Mouse (Mus musculus) MEL (cell line): ENCODE data around the gene Alkbh5. TPM values are rescaled to one million over a fixed set of nuclear protein-coding genes. Genes with fewer than 3 reads are reported as not detected.

Source experiments
- DNase-seq: peaks from one replicate; pipeline ENCODE4 v3.0.0; 2011; ENCODE audit warnings: low read depth, low spot score
- H3K27ac ChIP-seq: 2 replicates; pipeline ENCODE4 v1.5.1; 2012; ENCODE audit warnings: low read depth, mild to moderate bottlenecking, control low read depth, low read length, moderate library complexity; ENCODE audit not compliant: control insufficient read depth
- H3K27me3 ChIP-seq, 2 experiments: fragments of 150-350 bp in 1 of 2; sonication (generic) in 1 of 2; 2 replicates each; pipeline ENCODE4 v1.6.1; 2012; ENCODE audit warnings: low read length in 2 of 2, mild to moderate bottlenecking in 2 of 2, improper control_type of control experiment in 1 of 2, moderate library complexity in 1 of 2; ENCODE audit not compliant: insufficient read depth in 2 of 2, control insufficient read depth in 1 of 2
- H3K36me3 ChIP-seq, 2 experiments: 2 replicates each; pipeline ENCODE4 v1.6.1; 2012 to 2014; ENCODE audit warnings: low read length in 2 of 2, improper control_type of control experiment in 1 of 2, inconsistent platforms in 1 of 2, mild to moderate bottlenecking in 1 of 2; ENCODE audit not compliant: insufficient read depth in 2 of 2, control insufficient read depth in 1 of 2
- H3K4me1 ChIP-seq, 2 experiments: fragments of 150-350 bp in 1 of 2; sonication (generic) in 1 of 2; 2 replicates each; pipeline ENCODE4 v1.6.1; 2012; ENCODE audit warnings: low read length in 2 of 2, improper control_type of control experiment in 1 of 2, mild to moderate bottlenecking in 1 of 2; ENCODE audit not compliant: insufficient read depth in 2 of 2, control insufficient read depth in 1 of 2
- H3K4me3 ChIP-seq, 2 experiments: fragments of 150-350 bp in 1 of 2; sonication (generic) in 1 of 2; 2 replicates each; pipeline ENCODE4 v1.5.1; 2012; ENCODE audit warnings: low read depth in 2 of 2, low read length in 2 of 2, mild to moderate bottlenecking in 2 of 2, moderate library complexity in 2 of 2, control low read depth in 1 of 2, improper control_type of control experiment in 1 of 2; ENCODE audit not compliant: control insufficient read depth in 1 of 2, insufficient read depth in 1 of 2
- H3K79me2 ChIP-seq: 2 replicates; pipeline ENCODE4 v1.6.1; 2012; ENCODE audit warnings: mild to moderate bottlenecking, low read length, moderate library complexity; ENCODE audit not compliant: control insufficient read depth, poor library complexity, insufficient read depth
- H3K9ac ChIP-seq: 2 replicates; pipeline ENCODE4 v1.6.1; 2012; ENCODE audit warnings: low read depth, mild to moderate bottlenecking, control low read depth, low read length, moderate library complexity; ENCODE audit not compliant: control insufficient read depth, poor library complexity, severe bottlenecking
- H3K9me3 ChIP-seq: fragments of 150-350 bp; sonication (generic); replicated peaks from 2 replicates; pipeline ENCODE4 v1.6.1; 2012; ENCODE audit warnings: mild to moderate bottlenecking, low read length, improper control_type of control experiment, moderate library complexity; ENCODE audit not compliant: insufficient read depth
- CHD1 ChIP-seq: IDR thresholded peaks from 2 replicates; pipeline ENCODE4 v1.6.1; 2012; ENCODE audit warnings: low read depth, mild to moderate bottlenecking, inconsistent platforms, low read length, improper control_type of control experiment
- EP300 ChIP-seq, 2 experiments: IDR thresholded peaks; 2 replicates each; pipeline ENCODE4 v1.6.1; 2011; ENCODE audit warnings: improper control_type of control experiment in 2 of 2, low read length in 2 of 2, low read depth in 1 of 2, mild to moderate bottlenecking in 1 of 2
- ETS1 ChIP-seq: IDR thresholded peaks from 2 replicates; pipeline ENCODE4 v1.6.1; 2012; ENCODE audit warnings: low read depth, mild to moderate bottlenecking, inconsistent platforms, low read length, improper control_type of control experiment, moderate library complexity
- GATA1 ChIP-seq: IDR thresholded peaks from 2 replicates; pipeline ENCODE4 v1.6.1; 2011; ENCODE audit warnings: low read depth, low read length, improper control_type of control experiment
- HCFC1 ChIP-seq: IDR thresholded peaks from 2 replicates; pipeline ENCODE4 v1.6.1; 2012; ENCODE audit warnings: low read depth, mild to moderate bottlenecking, inconsistent platforms, low read length, improper control_type of control experiment, moderate library complexity
- JUND ChIP-seq: IDR thresholded peaks from 2 replicates; pipeline ENCODE4 v1.6.1; 2011; ENCODE audit warnings: low read depth, mild to moderate bottlenecking, improper control_type of control experiment, low read length
- MAFK ChIP-seq: IDR thresholded peaks from 2 replicates; pipeline ENCODE4 v1.6.1; 2011; ENCODE audit warnings: low read depth, mild to moderate bottlenecking, low read length, improper control_type of control experiment, borderline replicate concordance
- MEF2A ChIP-seq: IDR thresholded peaks from 2 replicates; pipeline ENCODE4 v1.6.1; 2014; ENCODE audit warnings: low read depth, mild to moderate bottlenecking, inconsistent platforms, low read length, improper control_type of control experiment; ENCODE audit not compliant: poor library complexity, insufficient replicate concordance, severe bottlenecking; ENCODE audit errors: extremely low read depth
- MXI1 ChIP-seq: IDR thresholded peaks from 2 replicates; pipeline ENCODE4 v1.6.1; 2011; ENCODE audit warnings: mild to moderate bottlenecking, low read depth, low read length, improper control_type of control experiment
- MYB ChIP-seq: IDR thresholded peaks from 2 replicates; pipeline ENCODE4 v1.6.1; 2011; ENCODE audit warnings: mild to moderate bottlenecking, low read depth, low read length, improper control_type of control experiment
- MYC ChIP-seq: IDR thresholded peaks from 2 replicates; pipeline ENCODE4 v1.6.1; 2011; ENCODE audit warnings: low read depth, mild to moderate bottlenecking, low read length, improper control_type of control experiment, moderate library complexity
- NELFE ChIP-seq: IDR thresholded peaks from 2 replicates; pipeline ENCODE4 v1.6.1; 2011; ENCODE audit warnings: low read depth, low read length, improper control_type of control experiment
- NRF1 ChIP-seq: IDR thresholded peaks from 2 replicates; pipeline ENCODE4 v1.6.1; 2014; ENCODE audit warnings: low read depth, mild to moderate bottlenecking, inconsistent platforms, low read length, improper control_type of control experiment, moderate library complexity; ENCODE audit not compliant: poor library complexity, insufficient read depth, severe bottlenecking
- SIN3A ChIP-seq: IDR thresholded peaks from 2 replicates; pipeline ENCODE4 v1.6.1; 2012; ENCODE audit warnings: low read length, improper control_type of control experiment, inconsistent platforms
- TAL1 ChIP-seq: IDR thresholded peaks from 2 replicates; pipeline ENCODE4 v1.6.1; 2012; ENCODE audit warnings: mild to moderate bottlenecking, inconsistent platforms, low read length, moderate library complexity, mixed read lengths
- TBP ChIP-seq: IDR thresholded peaks from 2 replicates; pipeline ENCODE4 v1.8.0; 2011; ENCODE audit warnings: low read depth, low read length, improper control_type of control experiment
- TCF12 ChIP-seq: IDR thresholded peaks from 2 replicates; pipeline ENCODE4 v1.6.1; 2014; ENCODE audit warnings: low read depth, mild to moderate bottlenecking, inconsistent platforms, low read length, improper control_type of control experiment, moderate library complexity
- ZC3H11A ChIP-seq: IDR thresholded peaks from 2 replicates; pipeline ENCODE4 v1.6.1; 2012; ENCODE audit warnings: low read depth, mild to moderate bottlenecking, inconsistent platforms, low read length, improper control_type of control experiment
- ZKSCAN1 ChIP-seq: IDR thresholded peaks from 2 replicates; pipeline ENCODE4 v1.6.1; 2012; ENCODE audit warnings: low read depth, mild to moderate bottlenecking, inconsistent platforms, low read length, improper control_type of control experiment, moderate library complexity
- ZNF384 ChIP-seq: IDR thresholded peaks from 2 replicates; pipeline ENCODE4 v1.6.1; 2012; ENCODE audit warnings: low read depth, mild to moderate bottlenecking, inconsistent platforms, low read length, improper control_type of control experiment
- polyA plus RNA-seq, 2 experiments: library from polyadenylated mRNA; stranded (reverse) in 1 of 2; unstranded in 1 of 2; fragments of >175 nt in 1 of 2; fragments of >200 nt in 1 of 2; gene quantifications; 2 replicates each; pipeline versions ENCODE4 v1.2.1 to v1.2.4; 2012; ENCODE audit warnings: low replicate concordance in 2 of 2, low read depth in 1 of 2; ENCODE audit not compliant: insufficient read length in 2 of 2, insufficient read depth in 1 of 2, missing spikeins in 1 of 2
- total RNA-seq: library from RNA; depleted of rRNA; stranded (reverse); fragments of 300-350 nt; gene quantifications from 2 replicates; pipeline ENCODE4 v1.2.3, GENCODE M21; 2012

Alkbh5 gene
- total and polyA plus RNA-seq, 3 experiments: 39.4 to 49.1 TPM; not detected in 1

DNA sequence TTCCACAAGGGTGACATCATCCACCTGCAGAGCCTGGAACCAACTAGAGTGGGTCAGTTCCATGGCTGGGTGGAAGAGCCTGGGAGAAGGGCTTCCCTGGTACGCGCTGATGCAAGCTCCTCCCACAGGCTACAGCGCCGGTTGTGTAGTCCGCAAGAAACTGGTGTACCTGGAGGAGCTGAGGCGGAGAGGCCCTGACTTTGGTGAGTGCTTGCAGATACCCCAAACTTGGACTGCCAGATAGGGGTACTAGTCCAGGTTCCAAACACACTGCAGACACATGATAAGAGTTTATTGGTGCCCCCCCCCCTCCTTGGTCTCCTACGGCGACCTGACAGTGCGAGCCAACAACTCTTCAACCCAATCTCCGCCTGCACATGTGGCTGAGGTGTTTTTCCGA is 27.2 kb upstream of the Alkbh5 start:
- no peak overlapping the region for H3K27ac ChIP-seq
- H3K9ac ChIP-seq: peak overlapping the region; percentile 12; the same call in 1 of the 2 replicates
- 0 out of 4 replicates have a peak, but pooled peaks cover 0 to 3% of the 10 kb centered on the region in 2 experiments for H3K36me3 ChIP-seq
- DNase-seq: peak; percentile 66
- peaks cover 3 to 15% of the 10 kb centered on the region in 2 experiments; a peak in 3 of 4 replicates for H3K27me3 ChIP-seq
- H3K9me3 ChIP-seq: no peaks in the 10 kb centered on the region
- H3K79me2 ChIP-seq: no peaks in the 10 kb centered on the region
- H3K4me1 ChIP-seq: peaks cover 0 to 14% of the 10 kb centered on the region in 2 experiments; a peak in 2 of 4 replicates
- peak overlapping the region; percentile 15 to 48 for H3K4me3 ChIP-seq
- TF ChIP-seq JUND (no peak), CHD1 (no peak), ZKSCAN1 (no peak), EP300 (IDR thresholded peaks at IDR 0.05; ENCODE audit: low read depth in 1 of 2, low read length in 2 of 2) (peak in 1 of 2 experiments; percentile 69; a peak in 2 of 4 replicates), MAFK (no peak), MYB (no peak), MEF2A (no peak), NRF1 (no peak), GATA1 (peak; percentile 65), TBP (no peak), HCFC1 (no peak), SIN3A (0 out of 2 replicates have a peak, but pooled peaks have one; percentile 32), TAL1 (peak; percentile 70), TCF12 (peak; percentile 73)
- TF ChIP-seq, all 39 proteins: peak for 5

DNA sequence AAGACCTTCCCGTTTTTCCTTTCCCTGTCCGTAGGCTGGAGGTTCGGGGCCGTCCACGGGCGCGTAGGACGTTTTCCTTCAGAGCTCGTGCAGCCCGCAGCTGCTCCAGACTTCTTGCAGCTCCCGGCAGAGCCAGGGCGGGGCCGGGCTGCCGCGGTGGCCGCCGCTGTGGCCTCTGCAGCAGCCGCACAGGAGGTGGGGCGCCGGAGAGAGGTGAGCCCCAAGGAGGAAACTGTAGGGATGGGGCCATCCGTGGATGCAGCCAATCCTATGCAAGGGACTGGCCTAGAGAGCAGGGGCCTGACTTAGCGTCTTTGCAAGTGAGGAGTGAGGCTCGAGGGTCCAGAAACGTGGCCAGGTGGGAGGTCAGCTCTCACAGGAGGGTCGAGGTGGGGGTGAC is 26.7 kb upstream of the Alkbh5 start:
- TF ChIP-seq NRF1: no peak
- no peak for TF ChIP-seq MYC
- TF ChIP-seq GATA1: no peak
- TF ChIP-seq ETS1: no peak
- TF ChIP-seq NELFE: no peak
- TF ChIP-seq ZNF384: no peak
- TF ChIP-seq MXI1: no peak
- no peak for TF ChIP-seq ZC3H11A
- H3K27ac ChIP-seq: no peak overlapping the region
- DNase-seq: peak; percentile 29
- H3K27me3 ChIP-seq: peaks cover 6 to 15% of the 10 kb centered on the region in 2 experiments; a peak in 3 of 4 replicates
- H3K79me2 ChIP-seq: no peaks in the 10 kb centered on the region
- 0 out of 4 replicates have a peak, but pooled peaks cover 0 to 3% of the 10 kb centered on the region in 2 experiments for H3K36me3 ChIP-seq
- no peaks in the 10 kb centered on the region for H3K9me3 ChIP-seq
- peak overlapping the region; percentile 39; the same call in 1 of the 2 replicates for H3K9ac ChIP-seq
- H3K4me1 ChIP-seq: peaks cover 0 to 14% of the 10 kb centered on the region in 2 experiments; a peak in 2 of 4 replicates
- peak overlapping the region; percentile 15 to 48; a peak in 3 of 4 replicates for H3K4me3 ChIP-seq
